Mouse (Mus musculus): ENCODE results near the gene Crot. TPM values are rescaled to one million over a fixed set of nuclear protein-coding genes. Genes with fewer than 3 reads are reported as not detected.
"Not testable (repeated sequence)": the region's sequence is repeated elsewhere in the genome, so short reads cannot be mapped to it uniquely, and the experiment has no call there.

The Crot gene
- polyA plus RNA-seq, 1 experiment: 24.8 TPM

DNA sequence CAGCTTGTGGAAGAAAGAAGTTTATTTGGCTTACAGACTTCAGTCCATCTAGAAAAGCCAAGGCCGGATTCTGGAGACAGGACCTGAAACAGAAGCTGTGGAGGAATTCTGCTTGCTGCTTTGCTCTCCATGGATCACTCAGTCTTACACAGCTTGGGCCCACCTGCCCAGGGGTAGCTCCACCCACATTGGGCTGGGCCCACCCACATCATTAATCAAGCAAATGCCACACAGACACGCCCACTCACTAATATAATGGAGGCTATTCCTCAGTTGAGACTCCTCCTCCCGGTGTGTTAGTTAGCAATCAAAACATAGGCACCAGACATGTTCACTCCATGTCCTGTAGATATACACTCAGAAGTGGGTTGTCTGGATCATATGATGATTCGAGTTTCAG is 36.6 kb downstream of the Crot start:
- H3K27ac ChIP-seq (ENCODE audit: insufficient read depth, low read length): no peak overlapping the region
- TF ChIP-seq POLR2A (IDR thresholded peaks at IDR 0.05; ENCODE audit: borderline replicate concordance, insufficient read depth, low read length): no peak
- 90% methylated on average over 4 of the region's 4 CpGs for WGBS

DNA sequence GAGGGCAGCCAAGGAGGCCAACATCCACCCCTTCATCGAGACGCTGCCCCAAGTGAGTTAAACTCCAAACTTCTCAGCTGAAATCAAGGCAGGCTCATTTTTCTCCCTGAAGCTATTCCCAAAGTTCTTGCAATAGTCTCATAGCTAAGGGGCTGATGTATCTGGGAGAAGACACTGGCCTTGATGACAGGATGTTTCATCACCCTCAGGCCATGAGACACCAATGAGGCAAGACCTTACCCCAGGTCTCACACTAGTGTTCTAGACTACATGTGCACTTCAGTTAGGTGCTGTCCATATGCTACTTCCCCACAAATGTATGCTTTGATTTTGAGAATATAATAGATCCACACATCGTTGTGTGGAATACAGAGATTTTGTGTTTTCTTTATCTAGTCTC is 41.6 kb downstream of the Crot start:
- TF ChIP-seq POLR2A (IDR thresholded peaks at IDR 0.05; ENCODE audit: borderline replicate concordance, insufficient read depth, low read length): no peak
- TF ChIP-seq CTCF (IDR thresholded peaks at IDR 0.05; ENCODE audit: borderline replicate concordance, insufficient read depth, low read depth, low read length): no peak
- H3K4me1 ChIP-seq (ENCODE audit: control insufficient read depth, insufficient read depth, low read length): no peaks in the 10 kb centered on the region
- no peak overlapping the region for H3K27ac ChIP-seq (ENCODE audit: insufficient read depth, low read length)
- H3K27me3 ChIP-seq (ENCODE audit: control insufficient read depth, insufficient read depth, low read length): no peaks in the 10 kb centered on the region
- H3K4me3 ChIP-seq (replicated peaks; ENCODE audit: insufficient read depth, low read depth, low read length): no peak overlapping the region
- WGBS: 94% methylated on average over 3 of the region's 3 CpGs
- DNase-seq: no peak

More for the DNA sequence above, 36.6 kb downstream of the Crot start:
- Histone ChIP-seq H3K27me3 (ENCODE audit: control insufficient read depth, insufficient read depth, low read length) (no peaks in the 10 kb centered on the region), H3K4me1 (ENCODE audit: control insufficient read depth, insufficient read depth, low read length) (no peaks in the 10 kb centered on the region), H3K4me3 (replicated peaks; ENCODE audit: insufficient read depth, low read depth, low read length) (no peak overlapping the region)
- DNase-seq: no peak

GRCm38 (mm10) chr5:8953660-8954059 is 43.5 kb downstream of the Crot start:
- DNase-seq: no peak
- TF ChIP-seq POLR2A (IDR thresholded peaks at IDR 0.05; ENCODE audit: borderline replicate concordance, insufficient read depth, low read length) (no peak), CTCF (IDR thresholded peaks at IDR 0.05; ENCODE audit: borderline replicate concordance, insufficient read depth, low read depth, low read length) (no peak)
- Histone ChIP-seq H3K4me1 (ENCODE audit: control insufficient read depth, insufficient read depth, low read length) (no peaks in the 10 kb centered on the region), H3K4me3 (replicated peaks; ENCODE audit: insufficient read depth, low read depth, low read length) (no peak overlapping the region), H3K27me3 (ENCODE audit: control insufficient read depth, insufficient read depth, low read length) (no peaks in the 10 kb centered on the region), H3K27ac (ENCODE audit: insufficient read depth, low read length) (no peak overlapping the region)
- 91% methylated on average over 2 of the region's 2 CpGs for WGBS

DNA sequence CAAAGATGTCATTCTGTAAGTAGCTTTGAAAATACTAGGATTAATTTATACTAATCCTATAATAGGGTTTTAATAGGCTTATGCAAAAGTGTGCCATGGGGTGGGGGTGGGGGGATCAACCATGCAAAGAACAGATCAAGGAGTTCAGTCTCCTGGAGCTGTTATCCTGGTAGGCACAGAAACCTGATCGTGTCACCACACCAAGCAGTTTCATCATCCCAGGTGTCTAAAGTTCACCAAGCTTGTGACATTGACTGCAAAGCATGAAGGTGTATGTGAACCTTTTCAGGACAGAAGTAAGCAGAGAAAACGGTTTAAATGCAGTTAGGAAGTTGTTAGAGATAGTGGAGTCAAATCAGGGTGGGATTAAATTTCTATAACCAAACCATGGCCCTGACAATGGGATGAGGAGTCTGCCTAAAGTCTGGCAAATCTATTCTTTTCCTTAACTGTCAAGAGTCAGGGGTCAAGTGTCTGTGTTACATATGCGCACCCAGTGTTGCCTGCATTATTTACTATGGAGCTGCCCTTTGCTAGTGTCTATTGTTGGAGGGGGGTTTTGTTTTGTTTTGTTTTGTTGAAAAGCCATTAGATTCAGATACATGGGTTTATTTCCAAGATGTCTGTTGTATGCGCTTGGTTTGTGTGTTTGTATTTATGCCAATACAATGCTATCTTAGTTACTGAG is 49.6 kb downstream of the Crot start:
- 78% methylated on average over 4 of the region's 4 CpGs for WGBS
- TF ChIP-seq CTCF (IDR thresholded peaks at IDR 0.05; ENCODE audit: borderline replicate concordance, insufficient read depth, low read depth, low read length) (no peak), POLR2A (IDR thresholded peaks at IDR 0.05; ENCODE audit: borderline replicate concordance, insufficient read depth, low read length) (no peak)
- DNase-seq: no peak
- Histone ChIP-seq H3K4me1 (ENCODE audit: control insufficient read depth, insufficient read depth, low read length) (no peaks in the 10 kb centered on the region), H3K27ac (ENCODE audit: insufficient read depth, low read length) (no peak overlapping the region), H3K27me3 (ENCODE audit: control insufficient read depth, insufficient read depth, low read length) (no peaks in the 10 kb centered on the region), H3K4me3 (replicated peaks; ENCODE audit: insufficient read depth, low read depth, low read length) (no peak overlapping the region)

DNA sequence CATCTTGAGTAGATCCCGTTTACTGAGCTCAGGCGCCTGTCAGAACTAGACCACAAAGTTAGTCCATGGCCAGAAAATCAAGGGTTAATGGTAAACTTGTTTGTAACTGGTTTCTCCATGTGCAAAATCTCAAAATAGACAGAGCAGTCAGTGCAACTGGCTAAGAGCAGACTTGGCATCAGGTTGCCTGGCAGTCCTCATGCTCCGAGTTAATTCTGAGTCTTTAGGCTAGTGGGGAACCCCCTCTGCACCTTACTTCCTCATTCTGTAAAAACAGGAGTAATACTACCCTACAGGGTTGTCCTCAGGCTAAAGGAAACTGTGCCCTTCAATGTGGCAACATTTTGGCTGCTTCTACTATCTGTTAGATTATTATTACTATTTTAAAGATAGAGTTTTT is 53.3 kb downstream of the Crot start:
- H3K4me1 ChIP-seq (ENCODE audit: control insufficient read depth, insufficient read depth, low read length): no peaks in the 10 kb centered on the region
- no peak overlapping the region for H3K27ac ChIP-seq (ENCODE audit: insufficient read depth, low read length)
- TF ChIP-seq CTCF (IDR thresholded peaks at IDR 0.05; ENCODE audit: borderline replicate concordance, insufficient read depth, low read depth, low read length) (no peak), POLR2A (IDR thresholded peaks at IDR 0.05; ENCODE audit: borderline replicate concordance, insufficient read depth, low read length) (no peak)
- 63% methylated on average over 3 of the region's 3 CpGs for WGBS
- no peak for DNase-seq
- H3K4me3 ChIP-seq (replicated peaks; ENCODE audit: insufficient read depth, low read depth, low read length): no peak overlapping the region
- no peaks in the 10 kb centered on the region; the same call in 1 of the 2 replicates for H3K27me3 ChIP-seq (ENCODE audit: control insufficient read depth, insufficient read depth, low read length)

DNA sequence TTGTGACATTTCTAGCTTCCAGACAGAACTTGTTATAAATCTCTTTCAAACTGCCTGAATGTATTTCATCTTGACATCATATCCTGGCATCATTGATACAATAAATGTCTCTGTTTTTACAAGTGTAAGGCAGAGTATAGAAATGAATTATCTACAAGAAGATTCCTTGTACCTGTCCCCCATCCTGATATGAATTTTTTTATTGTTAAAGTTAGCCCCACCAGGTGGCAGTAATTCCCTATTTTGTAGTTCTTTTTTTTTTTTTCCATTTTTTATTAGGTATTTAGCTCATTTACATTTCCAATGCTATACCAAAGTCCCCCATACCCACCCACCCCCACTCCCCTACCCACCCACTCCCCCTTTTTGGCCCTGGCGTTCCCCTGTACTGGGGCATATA is 55.9 kb downstream of the Crot start:
- H3K27me3 ChIP-seq (ENCODE audit: control insufficient read depth, insufficient read depth, low read length); H3K4me1 ChIP-seq (ENCODE audit: control insufficient read depth, insufficient read depth, low read length); DNase-seq; H3K27ac ChIP-seq (ENCODE audit: insufficient read depth, low read length); H3K4me3 ChIP-seq (replicated peaks; ENCODE audit: insufficient read depth, low read depth, low read length): not testable (repeated sequence)
- WGBS: no CpG with 5 or more reads among the region's 1 CpGs

DNA sequence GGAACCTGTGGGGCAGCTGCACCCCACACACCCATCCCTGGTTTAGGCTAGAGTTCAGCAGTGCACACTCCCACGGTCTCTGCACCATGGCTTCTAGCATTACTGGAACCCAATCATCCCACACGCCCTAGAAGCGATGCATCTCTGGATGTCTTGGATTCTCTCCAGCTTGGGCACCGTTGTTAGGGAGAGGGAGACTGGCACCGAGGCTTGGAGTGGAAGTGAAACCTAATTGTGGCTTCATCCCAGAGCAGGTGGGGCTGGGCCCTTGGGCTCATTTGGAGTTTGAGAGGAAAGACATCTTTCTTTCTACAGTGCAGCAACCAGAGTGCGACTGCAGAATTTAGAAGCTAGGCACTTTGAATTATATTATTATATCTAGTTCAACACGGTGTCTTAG is 59.2 kb downstream of the Crot start:
- WGBS: 45% methylated on average over 7 of the region's 7 CpGs
- no peak overlapping the region for H3K4me3 ChIP-seq (replicated peaks; ENCODE audit: insufficient read depth, low read depth, low read length)
- no peaks in the 10 kb centered on the region; the same call in 1 of the 2 replicates for H3K4me1 ChIP-seq (ENCODE audit: control insufficient read depth, insufficient read depth, low read length)
- no peak for TF ChIP-seq CTCF (IDR thresholded peaks at IDR 0.05; ENCODE audit: borderline replicate concordance, insufficient read depth, low read depth, low read length)
- no peak for TF ChIP-seq POLR2A (IDR thresholded peaks at IDR 0.05; ENCODE audit: borderline replicate concordance, insufficient read depth, low read length)
- H3K27me3 ChIP-seq (ENCODE audit: control insufficient read depth, insufficient read depth, low read length): no peaks in the 10 kb centered on the region; the same call in 1 of the 2 replicates
- no peak for DNase-seq
- H3K27ac ChIP-seq (ENCODE audit: insufficient read depth, low read length): no peak overlapping the region

DNA sequence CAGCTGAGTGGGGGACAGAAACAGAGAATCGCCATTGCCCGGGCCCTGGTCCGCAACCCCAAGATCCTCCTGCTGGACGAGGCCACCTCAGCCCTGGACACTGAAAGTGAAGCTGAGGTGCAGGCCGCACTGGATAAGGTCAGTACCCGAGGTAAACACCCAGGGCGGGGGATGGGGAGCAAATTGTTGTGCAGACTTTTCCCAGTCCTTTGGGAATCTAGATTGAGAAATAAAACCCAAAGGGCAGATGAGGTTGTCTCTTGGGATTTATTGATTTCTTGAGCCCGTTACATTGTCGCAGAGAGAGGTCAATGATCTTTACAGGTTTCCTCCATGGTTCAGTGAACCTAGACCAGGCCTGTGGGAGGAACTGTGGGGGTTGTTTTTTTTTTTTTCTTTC is 68.7 kb downstream of the Crot start:
- Histone ChIP-seq H3K27me3 (ENCODE audit: control insufficient read depth, insufficient read depth, low read length) (no peaks in the 10 kb centered on the region), H3K27ac (ENCODE audit: insufficient read depth, low read length) (no peak overlapping the region), H3K4me3 (replicated peaks; ENCODE audit: insufficient read depth, low read depth, low read length) (no peak overlapping the region), H3K4me1 (ENCODE audit: control insufficient read depth, insufficient read depth, low read length) (no peaks in the 10 kb centered on the region)
- DNase-seq: no peak
- TF ChIP-seq POLR2A (IDR thresholded peaks at IDR 0.05; ENCODE audit: borderline replicate concordance, insufficient read depth, low read length): no peak
- no peak for TF ChIP-seq CTCF (IDR thresholded peaks at IDR 0.05; ENCODE audit: borderline replicate concordance, insufficient read depth, low read depth, low read length)
- 93% methylated on average over 9 of the region's 9 CpGs for WGBS

Data from cerebellum, adult 2 months (tissue).